Mouse (Mus musculus): ENCODE data around the gene Masp2. TPM values are rescaled to one million over a fixed set of nuclear protein-coding genes. Genes with fewer than 3 reads are reported as not detected.

Gene Masp2
- polyA plus RNA-seq (2014; fragmentation: Illumina TruSeq; extraction: RNeasy Lipid Tissue Mini Kit (QIAGEN cat#74804); ENCODE audit: low read depth, low replicate concordance) = not detected

GRCm38 (mm10) chr4:148602357-148603120 lies at the start of gene Masp2:
TSS of gene Masp2 (plus strand) at chr4:148602554.

DNA sequence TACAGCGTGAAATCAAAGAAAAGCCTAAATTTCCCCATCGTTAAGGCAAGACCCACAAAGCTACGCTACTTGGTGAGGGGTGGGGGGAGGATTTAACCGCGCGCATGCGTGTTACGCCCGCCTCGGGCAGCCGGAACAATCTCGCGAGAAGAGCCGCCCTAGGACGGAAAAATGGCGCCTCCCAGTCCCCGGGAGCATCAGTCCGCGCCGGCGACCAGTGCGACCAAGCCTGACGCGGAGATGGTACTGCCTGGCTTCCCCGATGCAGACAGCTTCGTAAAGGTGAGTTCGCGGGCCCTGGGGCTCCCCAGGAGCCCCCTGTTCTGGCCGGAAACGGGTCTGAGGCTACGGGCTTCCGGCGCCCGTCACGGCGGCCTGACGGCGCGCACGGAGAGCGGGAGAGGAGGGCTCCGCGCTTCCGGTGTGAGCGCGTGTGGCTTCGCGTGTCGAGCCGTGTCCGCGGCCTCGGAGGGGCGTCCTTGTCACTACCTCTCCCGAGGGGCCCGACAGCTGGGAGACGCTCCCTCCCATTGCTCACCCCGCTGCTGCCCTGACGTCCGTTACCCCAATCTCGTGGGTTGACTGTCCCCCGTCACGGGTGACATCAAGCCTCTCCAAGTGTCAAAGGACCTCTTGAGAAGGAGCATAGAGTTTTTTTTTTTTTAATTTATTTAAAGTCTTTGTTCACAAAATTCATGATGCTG lies 43.9 kb upstream of the Masp2 start, which contains the start of gene Exosc10:
Gene Exosc10, plus strand, starts transcription at position 133 of the 704 bp plus-strand sequence.

GRCm38 (mm10) chr4:148591171-148591630 lies 11.2 kb upstream of the Masp2 start, which contains the start of gene Srm:
TSS of gene Srm (plus strand) at chr4:148591503.

GRCm38 (mm10) chr4:148626623-148627185 lies 24.4 kb downstream of the Masp2 start, which contains the start of gene Tardbp:
TSS of gene Tardbp (minus strand) at chr4:148627019.

GRCm38 (mm10) chr4:148643291-148644156 lies 41.2 kb downstream of the Masp2 start, which contains the start of gene Gm572:
TSS of gene Gm572 (plus strand) at chr4:148643317.

Other genes starting within 250 kb of the Masp2 start
- 2.8 TPM for gene Ubiad1, start 157.8 kb upstream of the Masp2 start, polyA plus RNA-seq (2014; fragmentation: Illumina TruSeq; extraction: RNeasy Lipid Tissue Mini Kit (QIAGEN cat#74804); ENCODE audit: low read depth, low replicate concordance)
- 5.2 TPM for gene Mtor, start 153.9 kb upstream of the Masp2 start, polyA plus RNA-seq (2014; fragmentation: Illumina TruSeq; extraction: RNeasy Lipid Tissue Mini Kit (QIAGEN cat#74804); ENCODE audit: low read depth, low replicate concordance)
- 8.2 TPM for gene Angptl7, start 102.1 kb upstream of the Masp2 start, polyA plus RNA-seq (2014; fragmentation: Illumina TruSeq; extraction: RNeasy Lipid Tissue Mini Kit (QIAGEN cat#74804); ENCODE audit: low read depth, low replicate concordance)
- gene Exosc10, start 44.1 kb upstream of the Masp2 start, polyA plus RNA-seq (2014; fragmentation: Illumina TruSeq; extraction: RNeasy Lipid Tissue Mini Kit (QIAGEN cat#74804); ENCODE audit: low read depth, low replicate concordance) = 6.7 TPM
- not detected for gene Srm, start 11.1 kb upstream of the Masp2 start, polyA plus RNA-seq (2014; fragmentation: Illumina TruSeq; extraction: RNeasy Lipid Tissue Mini Kit (QIAGEN cat#74804); ENCODE audit: low read depth, low replicate concordance)
- gene Tardbp, start 24.5 kb downstream of the Masp2 start, polyA plus RNA-seq (2014; fragmentation: Illumina TruSeq; extraction: RNeasy Lipid Tissue Mini Kit (QIAGEN cat#74804); ENCODE audit: low read depth, low replicate concordance) = 892 TPM
- gene Gm572, start 40.8 kb downstream of the Masp2 start, polyA plus RNA-seq (2014; fragmentation: Illumina TruSeq; extraction: RNeasy Lipid Tissue Mini Kit (QIAGEN cat#74804); ENCODE audit: low read depth, low replicate concordance) = not detected
- 26.8 TPM for gene Casz1, start 201.9 kb downstream of the Masp2 start, polyA plus RNA-seq (2014; fragmentation: Illumina TruSeq; extraction: RNeasy Lipid Tissue Mini Kit (QIAGEN cat#74804); ENCODE audit: low read depth, low replicate concordance)

Data from sigmoid colon, adult 10 weeks (tissue).